Mouse (Mus musculus) CD4-positive, CD25-positive, alpha-beta regulatory T cell, adult 2 months (primary cell): ENCODE results near the gene Gm28827.
"Not testable (repeated sequence)": the region's sequence is repeated elsewhere in the genome, so short reads cannot be mapped to it uniquely, and the experiment has no call there.

Source experiments
- DNase-seq: peaks from one replicate; pipeline ENCODE4 v3.0.0-alpha.2; 2012; ENCODE audit warnings: low read depth, low spot score

The Gm28827 gene

DNA sequence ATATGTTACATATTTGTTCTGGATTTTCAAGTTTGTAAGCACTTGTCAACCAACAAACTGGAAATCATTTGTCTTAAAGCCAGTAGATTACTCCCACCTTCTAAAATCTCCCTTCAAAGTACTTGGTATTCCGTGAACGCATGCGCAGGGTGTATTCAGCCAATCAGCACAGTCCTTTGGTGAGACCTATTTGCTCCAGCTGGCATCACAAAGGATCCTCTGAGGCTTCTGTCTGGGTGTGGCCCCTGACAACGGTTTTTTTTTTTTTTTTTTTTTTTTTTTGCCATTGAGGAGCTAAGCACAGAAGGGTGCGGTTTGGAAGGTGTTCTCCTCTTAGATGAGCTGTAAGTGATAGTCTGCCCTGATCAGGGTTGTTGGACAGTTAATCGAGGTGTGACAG lies at the start of gene Gm28827:
Gene Gm28827, plus strand, starts transcription at position 301 of the 400 bp plus-strand sequence.
- DNase-seq: not testable (repeated sequence)
